Mouse (Mus musculus) megakaryocyte, embryonic 14.5 days (primary cell): ENCODE data around the gene C330007P06Rik.

Experiments
- FLI1 ChIP-seq: IDR thresholded peaks from 2 replicates; pipeline ENCODE4 v1.6.1; 2012; ENCODE audit warnings: low read length, inconsistent platforms, mixed read lengths
- GATA1 ChIP-seq: IDR thresholded peaks from 3 replicates; pipeline ENCODE4 v1.6.1; 2012; ENCODE audit warnings: mixed read lengths, low read length, inconsistent platforms, borderline replicate concordance

- no peak for TF ChIP-seq FLI1
- no peak for TF ChIP-seq GATA1
Observed at GRCm38 (mm10) chrX:36917749-36918148, 43.8 kb upstream of the C330007P06Rik start.
